Mouse (Mus musculus): ENCODE data around the gene Wdr1. TPM values are rescaled to one million over a fixed set of nuclear protein-coding genes. Genes with fewer than 3 reads are reported as not detected.
"Not testable (repeated sequence)": the region's sequence is repeated elsewhere in the genome, so short reads cannot be mapped to it uniquely, and the experiment has no call there.

The Wdr1 gene
- 157 TPM in 2 replicates for polyA plus RNA-seq (2012; rRNA removed)

DNA sequence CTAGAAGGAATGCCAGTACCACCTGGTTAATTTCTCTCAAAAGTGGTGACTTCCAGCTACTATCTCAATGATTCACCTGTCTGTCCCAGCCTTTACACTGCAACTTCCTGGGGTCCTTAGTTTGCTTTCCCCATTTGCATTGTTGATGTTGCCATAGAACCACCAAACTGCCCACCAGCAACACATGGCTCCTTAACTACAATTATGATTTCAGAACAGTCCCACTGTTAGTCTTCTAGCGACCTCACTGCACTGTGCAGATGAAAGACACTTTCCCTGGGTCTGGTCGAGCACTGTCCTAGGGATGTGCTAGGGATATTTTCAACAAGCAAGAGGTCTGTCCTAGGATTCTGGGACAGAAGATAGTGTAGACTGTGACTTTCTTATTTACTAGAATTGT lies at the start of gene Wdr1:
TSS of gene Wdr1 (minus strand) at position 101 of the 400 bp plus-strand sequence.
- Histone ChIP-seq H3K4me3 (replicated peaks; ENCODE audit: insufficient read depth, low read depth, low read length) (peak within 1 kb of the TSS; percentile 96), H3K27me3 (ENCODE audit: control insufficient read depth, insufficient read depth, low read length) (no peaks in the 10 kb centered on the region), H3K27ac (ENCODE audit: insufficient read depth, low read length) (peak within 1 kb of the TSS; percentile 56; the same call in 1 of the 2 replicates), H3K4me1 (ENCODE audit: control insufficient read depth, insufficient read depth, low read length) (peaks cover 15% of the 10 kb centered on the region)
- TF ChIP-seq POLR2A (IDR thresholded peaks at IDR 0.05; ENCODE audit: borderline replicate concordance, insufficient read depth, low read length), result no peak
- TF ChIP-seq CTCF (IDR thresholded peaks at IDR 0.05; ENCODE audit: borderline replicate concordance, insufficient read depth, low read depth, low read length), result no peak
- DNase-seq, result no peak
- 78% methylated on average over 2 of the region's 2 CpGs for WGBS

DNA sequence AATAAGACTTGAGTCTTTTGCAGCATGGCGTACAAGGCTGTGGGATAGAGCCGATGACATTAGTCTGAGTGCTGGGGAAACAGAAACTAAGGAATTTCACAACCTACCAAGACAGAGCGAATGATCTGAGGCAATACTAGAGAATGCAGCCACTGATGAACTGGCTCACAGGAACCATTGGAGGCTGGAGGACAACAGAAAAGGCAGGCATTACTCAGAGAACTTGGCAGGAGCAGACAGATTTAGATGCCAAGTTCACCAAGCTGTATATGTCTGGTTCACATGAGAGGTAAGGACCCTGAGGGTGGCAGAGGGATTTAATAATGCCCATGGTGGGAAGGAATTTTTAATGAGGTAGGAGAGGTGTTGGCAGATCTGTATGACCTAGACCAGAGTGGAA lies 48.1 kb upstream of the Wdr1 start:
- Histone ChIP-seq H3K27ac (ENCODE audit: insufficient read depth, low read length) (no peak overlapping the region), H3K4me1 (ENCODE audit: control insufficient read depth, insufficient read depth, low read length) (no peaks in the 10 kb centered on the region), H3K27me3 (ENCODE audit: control insufficient read depth, insufficient read depth, low read length) (no peaks in the 10 kb centered on the region; the same call in 1 of the 2 replicates), H3K4me3 (replicated peaks; ENCODE audit: insufficient read depth, low read depth, low read length) (no peak overlapping the region)
- DNase-seq, result no peak
- 72% methylated on average over 3 of the region's 3 CpGs for WGBS
- TF ChIP-seq POLR2A (IDR thresholded peaks at IDR 0.05; ENCODE audit: borderline replicate concordance, insufficient read depth, low read length), result no peak
- no peak for TF ChIP-seq CTCF (IDR thresholded peaks at IDR 0.05; ENCODE audit: borderline replicate concordance, insufficient read depth, low read depth, low read length)

DNA sequence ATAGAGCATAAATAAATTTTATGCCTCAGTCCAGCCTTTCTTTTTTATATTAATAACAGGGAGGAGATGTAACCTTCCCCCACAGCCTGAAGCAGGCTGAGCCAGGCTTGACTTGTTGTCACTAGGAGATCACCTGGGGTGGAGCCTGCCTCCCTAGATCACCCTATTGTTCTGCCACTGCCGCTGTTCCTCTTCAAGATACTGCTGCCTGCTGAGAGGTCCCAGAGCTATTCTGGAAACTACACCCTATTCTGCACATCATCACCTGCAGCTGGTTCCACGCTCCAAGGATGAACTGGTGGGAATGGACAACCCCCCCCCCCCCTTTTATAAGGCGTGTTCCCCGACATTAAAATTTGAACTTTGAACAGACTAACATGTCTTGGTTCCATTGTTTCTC lies 45.2 kb upstream of the Wdr1 start:
- H3K27ac ChIP-seq (ENCODE audit: insufficient read depth, low read length); DNase-seq: not testable (repeated sequence)
- 78% methylated on average over 4 of the region's 4 CpGs for whole genome bisulfite sequencing

DNA sequence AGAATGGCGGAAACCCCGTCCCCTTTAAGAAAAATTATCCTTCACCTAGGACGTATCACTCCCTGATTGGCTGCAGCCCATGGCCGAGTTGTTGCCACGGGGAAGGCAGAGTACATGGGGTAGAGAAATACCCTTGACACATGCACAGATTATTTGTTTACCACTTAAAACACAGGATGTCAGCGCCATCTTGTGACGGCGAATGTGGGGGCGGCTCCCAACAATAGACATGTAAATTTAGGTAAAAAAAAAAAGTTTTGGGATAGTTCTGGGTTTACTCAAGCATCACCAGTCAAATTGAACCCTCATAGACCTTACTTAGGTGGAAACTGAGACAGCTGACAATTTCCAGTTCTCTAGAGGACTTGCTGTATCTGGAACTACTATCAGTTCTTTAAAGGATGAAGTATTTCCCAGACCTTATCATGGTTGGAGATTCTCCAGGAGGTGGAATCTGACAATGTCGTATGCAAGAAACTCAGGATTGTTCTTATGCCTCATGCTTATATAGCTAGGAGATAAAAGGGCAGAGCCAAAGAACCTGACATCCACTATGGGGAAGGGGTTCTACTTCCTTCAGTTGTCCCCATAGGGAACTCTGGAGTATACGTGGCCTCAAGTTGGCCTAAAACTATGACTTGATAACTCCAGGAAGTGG lies 35.8 kb upstream of the Wdr1 start:
- Histone ChIP-seq H3K4me3 (replicated peaks; ENCODE audit: insufficient read depth, low read depth, low read length) (peak overlapping the region; percentile 23), H3K4me1 (ENCODE audit: control insufficient read depth, insufficient read depth, low read length) (no peaks in the 10 kb centered on the region), H3K27ac (ENCODE audit: insufficient read depth, low read length) (no peak overlapping the region), H3K27me3 (ENCODE audit: control insufficient read depth, insufficient read depth, low read length) (no peaks in the 10 kb centered on the region)
- 48% methylated on average over 11 of the region's 11 CpGs for WGBS
- peak; percentile 17 to 35 for DNase-seq
- TF ChIP-seq POLR2A (IDR thresholded peaks at IDR 0.05; ENCODE audit: borderline replicate concordance, insufficient read depth, low read length), result no peak
- peak; percentile 33; the same call in 1 of the 2 replicates for TF ChIP-seq CTCF (IDR thresholded peaks at IDR 0.05; ENCODE audit: borderline replicate concordance, insufficient read depth, low read depth, low read length)

More for the DNA sequence above, 45.2 kb upstream of the Wdr1 start:
- H3K27me3 ChIP-seq (ENCODE audit: control insufficient read depth, insufficient read depth, low read length); H3K4me3 ChIP-seq (replicated peaks; ENCODE audit: insufficient read depth, low read depth, low read length); H3K4me1 ChIP-seq (ENCODE audit: control insufficient read depth, insufficient read depth, low read length): not testable (repeated sequence)

DNA sequence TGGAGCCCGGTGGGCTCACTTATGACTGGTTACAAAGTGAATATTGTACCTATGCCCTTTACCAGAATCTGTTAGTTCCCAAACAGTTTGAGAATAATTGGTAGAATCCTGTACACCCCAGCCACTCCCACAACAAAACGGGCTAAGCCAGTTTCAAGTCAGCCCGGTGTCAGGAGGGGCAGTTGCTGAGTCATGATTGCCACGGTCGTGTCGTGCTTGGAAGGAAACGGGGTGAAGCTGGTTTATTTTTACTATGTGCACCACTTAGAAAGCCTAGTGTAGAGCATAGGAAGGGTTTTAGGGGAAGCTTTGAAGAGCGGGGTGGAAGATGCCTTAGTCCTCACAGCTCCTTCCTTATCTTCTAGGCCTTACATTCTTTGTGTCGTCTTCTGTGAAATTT lies 25.9 kb upstream of the Wdr1 start:
- Histone ChIP-seq H3K4me3 (replicated peaks; ENCODE audit: insufficient read depth, low read depth, low read length) (no peak overlapping the region), H3K27me3 (ENCODE audit: control insufficient read depth, insufficient read depth, low read length) (no peaks in the 10 kb centered on the region; the same call in 1 of the 2 replicates), H3K4me1 (ENCODE audit: control insufficient read depth, insufficient read depth, low read length) (no peaks in the 10 kb centered on the region), H3K27ac (ENCODE audit: insufficient read depth, low read length) (no peak overlapping the region)
- WGBS, result 82% methylated on average over 9 of the region's 9 CpGs
- TF ChIP-seq CTCF (IDR thresholded peaks at IDR 0.05; ENCODE audit: borderline replicate concordance, insufficient read depth, low read depth, low read length) (no peak), POLR2A (IDR thresholded peaks at IDR 0.05; ENCODE audit: borderline replicate concordance, insufficient read depth, low read length) (no peak)
- DNase-seq, result no peak

DNA sequence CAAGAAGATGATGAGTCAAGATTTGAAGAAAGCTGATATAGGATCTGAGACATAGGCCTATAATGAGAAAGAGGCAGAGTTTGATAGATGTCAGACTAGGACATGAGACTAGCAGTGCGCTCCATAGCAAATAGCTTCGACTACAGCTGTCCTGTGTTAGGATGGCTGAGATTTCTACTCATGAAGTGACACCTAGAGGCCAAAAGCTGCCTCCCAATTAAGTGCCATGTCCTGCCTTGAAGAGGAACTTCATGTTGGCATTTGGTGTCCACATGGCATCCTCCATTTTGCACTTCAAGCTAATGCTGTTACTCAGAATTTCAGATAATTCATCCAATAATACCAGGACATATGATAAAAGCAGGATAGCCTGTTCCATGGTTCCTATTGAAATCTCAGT lies 22.4 kb upstream of the Wdr1 start:
- WGBS, result 86% methylated on average over 2 of the region's 2 CpGs
- no peaks in the 10 kb centered on the region for H3K27me3 ChIP-seq (ENCODE audit: control insufficient read depth, insufficient read depth, low read length)
- no peak for DNase-seq

DNA sequence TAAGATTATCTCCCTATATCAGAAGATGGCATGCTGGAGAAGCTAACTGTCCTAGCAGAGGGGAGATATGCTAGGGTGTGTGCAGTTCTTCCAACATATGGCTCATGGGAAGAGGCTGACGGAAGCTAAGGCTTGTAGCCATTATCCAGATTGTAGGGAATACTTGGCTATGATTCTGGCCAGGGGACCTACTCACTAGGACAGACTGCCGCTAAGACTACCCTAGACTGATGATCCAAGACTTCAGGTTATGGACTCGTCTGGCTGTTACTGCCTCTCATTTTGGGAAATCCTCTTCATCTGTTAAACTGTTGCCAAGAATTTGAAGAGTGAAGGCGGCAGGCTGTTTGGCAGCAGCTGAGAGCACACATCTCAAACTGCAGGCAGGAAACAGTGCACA lies 20.0 kb upstream of the Wdr1 start:
- H3K4me3 ChIP-seq (replicated peaks; ENCODE audit: insufficient read depth, low read depth, low read length), result no peak overlapping the region
- no peak for DNase-seq
- no peak overlapping the region for H3K27ac ChIP-seq (ENCODE audit: insufficient read depth, low read length)
- 33% methylated on average over 4 of the region's 4 CpGs for WGBS
- TF ChIP-seq CTCF (IDR thresholded peaks at IDR 0.05; ENCODE audit: borderline replicate concordance, insufficient read depth, low read depth, low read length) (no peak), POLR2A (IDR thresholded peaks at IDR 0.05; ENCODE audit: borderline replicate concordance, insufficient read depth, low read length) (no peak)
- H3K27me3 ChIP-seq (ENCODE audit: control insufficient read depth, insufficient read depth, low read length), result no peaks in the 10 kb centered on the region
- no peaks in the 10 kb centered on the region for H3K4me1 ChIP-seq (ENCODE audit: control insufficient read depth, insufficient read depth, low read length)

More for the DNA sequence above, 22.4 kb upstream of the Wdr1 start:
- H3K4me1 ChIP-seq (ENCODE audit: control insufficient read depth, insufficient read depth, low read length), result no peaks in the 10 kb centered on the region
- H3K27ac ChIP-seq (ENCODE audit: insufficient read depth, low read length), result no peak overlapping the region
- TF ChIP-seq CTCF (IDR thresholded peaks at IDR 0.05; ENCODE audit: borderline replicate concordance, insufficient read depth, low read depth, low read length), result peak; percentile 28; the same call in 1 of the 2 replicates
- TF ChIP-seq POLR2A (IDR thresholded peaks at IDR 0.05; ENCODE audit: borderline replicate concordance, insufficient read depth, low read length), result no peak
- no peak overlapping the region for H3K4me3 ChIP-seq (replicated peaks; ENCODE audit: insufficient read depth, low read depth, low read length)

DNA sequence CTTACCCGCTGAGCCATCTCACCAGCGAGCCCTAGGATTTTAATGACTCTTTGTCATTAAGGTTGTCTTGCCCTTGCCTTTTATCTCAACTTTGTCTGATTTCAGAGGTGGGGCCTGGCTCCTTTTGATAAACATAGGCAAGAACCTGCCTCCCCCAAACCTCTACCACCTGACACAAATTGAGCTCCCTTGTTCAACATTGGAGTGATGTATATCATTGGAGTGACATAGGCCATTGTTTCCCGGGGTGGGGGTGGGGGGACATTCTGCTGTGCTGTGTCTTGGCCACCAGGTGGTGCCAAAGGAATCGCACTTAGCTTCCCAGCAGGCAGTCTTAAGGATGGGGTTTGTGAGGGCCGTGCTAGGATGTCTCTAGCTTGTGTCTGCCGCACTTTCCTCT lies 17.7 kb upstream of the Wdr1 start:
- peak; percentile 26 to 36 for DNase-seq
- 33% methylated on average over 6 of the region's 6 CpGs for WGBS
- no peaks in the 10 kb centered on the region for H3K27me3 ChIP-seq (ENCODE audit: control insufficient read depth, insufficient read depth, low read length)
- H3K4me1 ChIP-seq (ENCODE audit: control insufficient read depth, insufficient read depth, low read length), result no peaks in the 10 kb centered on the region
- H3K4me3 ChIP-seq (replicated peaks; ENCODE audit: insufficient read depth, low read depth, low read length), result no peak overlapping the region
- TF ChIP-seq POLR2A (IDR thresholded peaks at IDR 0.05; ENCODE audit: borderline replicate concordance, insufficient read depth, low read length), result no peak
- peak; percentile 97 for TF ChIP-seq CTCF (IDR thresholded peaks at IDR 0.05; ENCODE audit: borderline replicate concordance, insufficient read depth, low read depth, low read length)
- H3K27ac ChIP-seq (ENCODE audit: insufficient read depth, low read length), result no peak overlapping the region

Measured in cerebellum, adult 2 months (tissue).